Mouse (Mus musculus): ENCODE measurements at regions not wholly inside any gene's neighbourhood (a gene's known extent, or its start where the extent isn't known, plus 50 kb on each side); places are given as distances from the start of the nearest gene placed in this dataset.
"Not testable (repeated sequence)": the region's sequence is repeated elsewhere in the genome, so short reads cannot be mapped to it uniquely, and the experiment has no call there.

DNA sequence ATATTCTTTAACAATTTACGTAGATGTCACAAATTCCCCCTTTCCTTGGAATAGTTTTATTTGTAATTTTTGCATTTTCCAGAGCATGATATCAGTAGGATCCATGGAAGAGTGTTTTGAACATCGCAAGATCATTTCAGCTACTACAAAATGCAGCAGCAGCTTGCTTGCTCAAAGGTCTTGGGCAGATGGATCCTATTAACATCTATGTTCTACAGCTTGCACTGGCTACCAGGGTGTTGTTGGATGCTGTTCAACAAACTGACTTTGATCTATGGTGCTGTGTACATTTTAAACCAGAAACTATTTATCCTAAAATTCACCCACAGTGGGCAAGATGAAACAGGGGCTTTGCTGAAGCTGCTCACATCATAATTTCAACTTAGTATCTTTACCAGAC, 448.5 kb upstream of the Hsf2 start:
- no peak for DNase-seq (ENCODE audit: low spot score)

DNA sequence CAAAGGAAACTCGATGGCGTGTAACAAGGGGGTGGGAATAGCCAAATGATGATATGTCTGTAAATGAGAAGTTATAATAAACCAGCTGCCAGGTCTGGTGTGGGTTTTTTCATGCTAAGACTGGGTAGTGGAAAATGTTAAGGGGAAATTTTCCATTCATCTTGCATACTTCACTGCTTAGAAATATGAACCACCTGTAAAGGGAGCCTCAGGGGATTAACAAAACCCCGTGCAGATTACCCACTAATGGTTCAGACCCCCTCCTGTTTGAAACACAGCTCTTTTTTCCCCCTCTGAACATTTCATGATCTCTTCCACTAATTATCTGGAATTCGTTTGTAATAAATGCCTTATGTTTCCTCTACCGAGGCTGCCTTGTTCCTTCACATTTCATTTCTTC, 446.0 kb upstream of the Hsf2 start:
- no peak for DNase-seq (ENCODE audit: low spot score)

DNA sequence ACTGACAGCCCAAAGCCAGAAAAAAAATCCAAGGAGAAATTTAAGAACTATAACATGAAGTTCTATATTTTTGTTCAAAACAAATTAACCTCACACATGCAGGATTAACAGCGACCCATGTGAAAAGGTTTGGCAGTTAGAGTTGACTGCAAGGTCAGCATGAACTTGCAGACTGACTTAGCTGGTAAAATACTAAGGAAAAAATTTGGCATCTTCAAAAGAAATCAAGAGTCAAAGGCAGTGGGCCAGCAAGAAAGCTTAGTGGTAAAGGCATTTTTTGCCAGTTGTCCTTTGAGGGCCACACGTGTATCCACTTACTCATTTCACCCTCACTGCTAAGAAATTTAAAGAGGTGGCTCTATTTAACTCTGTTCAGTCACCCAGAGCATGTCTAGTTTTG, 440.2 kb upstream of the Hsf2 start:
- DNase-seq (ENCODE audit: low spot score), result no peak

DNA sequence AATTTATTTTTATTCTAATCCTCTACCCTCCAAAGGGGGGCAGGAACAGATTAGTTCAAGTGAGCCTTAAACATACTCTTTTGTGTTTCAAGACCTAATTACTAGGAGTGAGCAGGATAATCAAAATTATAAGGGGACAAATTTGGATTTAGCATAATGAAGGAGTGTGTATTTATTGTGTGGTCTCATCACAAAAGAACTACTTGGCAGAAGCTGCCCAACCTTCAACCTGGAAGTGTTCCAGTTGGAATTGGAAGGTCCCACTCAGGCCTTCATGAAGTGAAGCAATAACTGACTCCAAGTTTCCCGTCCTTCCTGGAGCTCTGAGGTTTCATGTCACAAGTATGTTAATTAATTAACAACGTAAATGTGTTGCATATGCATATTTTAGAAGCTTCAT, 439.3 kb upstream of the Hsf2 start:
- no peak for DNase-seq (ENCODE audit: low spot score)

DNA sequence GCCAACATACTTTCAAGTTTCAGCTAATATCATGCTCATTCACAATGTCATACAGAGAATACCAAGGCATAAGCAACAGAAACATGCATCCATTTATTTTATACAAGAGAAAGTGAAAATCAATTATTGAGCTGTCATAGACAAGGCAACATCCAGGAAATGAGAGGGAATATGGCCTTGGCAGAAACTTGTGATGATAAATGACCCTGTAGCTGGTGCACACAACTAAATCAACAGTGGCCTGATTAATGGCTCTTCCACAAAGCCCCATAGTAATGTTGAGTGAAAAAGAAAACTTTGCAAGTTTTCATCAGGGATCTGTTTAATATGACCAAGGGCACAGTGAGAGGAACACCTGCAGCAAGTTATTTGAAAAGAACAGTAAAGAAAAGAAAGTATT, 438.5 kb upstream of the Hsf2 start:
- DNase-seq (ENCODE audit: low spot score), result no peak

DNA sequence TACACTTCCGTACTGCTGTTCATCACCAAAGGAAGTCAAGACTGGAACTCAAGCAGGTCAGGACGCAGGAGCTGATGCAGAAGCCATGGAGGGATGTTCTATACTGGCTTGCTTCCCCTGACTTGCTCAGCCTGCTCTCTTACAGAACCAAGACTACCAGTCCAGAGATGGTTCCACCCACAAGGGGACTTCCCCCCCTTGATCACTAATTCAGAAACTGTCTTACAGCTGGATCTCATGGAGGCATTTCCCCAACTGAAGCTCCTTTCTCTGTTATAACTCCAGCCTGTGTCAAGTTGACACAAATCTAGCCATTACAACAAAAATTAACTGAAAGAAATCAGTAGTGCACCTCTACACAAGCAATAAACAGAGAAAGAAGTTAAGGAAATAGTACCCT, 432.8 kb upstream of the Hsf2 start:
- not testable (repeated sequence) for DNase-seq (ENCODE audit: low spot score)

DNA sequence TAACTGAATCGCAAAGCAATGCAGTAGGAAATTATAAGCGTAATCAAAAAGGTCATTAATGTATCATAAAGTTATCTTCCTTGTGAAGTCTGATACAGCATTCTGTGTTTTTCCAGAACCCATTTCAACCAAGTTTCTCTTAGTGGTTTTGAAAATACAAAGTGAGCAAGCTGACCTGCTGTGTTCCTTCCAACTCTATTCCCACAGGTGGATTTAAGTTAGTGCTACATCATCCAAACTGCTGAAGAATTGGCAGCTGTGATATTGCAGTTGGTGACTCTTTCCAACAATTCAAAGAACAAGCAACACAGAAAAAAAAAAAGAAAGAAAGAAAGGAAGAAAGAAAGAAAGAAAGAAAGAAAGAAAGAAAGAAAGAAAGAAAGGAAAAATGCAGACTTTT, 396.1 kb upstream of the Hsf2 start:
- no peak for DNase-seq (ENCODE audit: low spot score)

DNA sequence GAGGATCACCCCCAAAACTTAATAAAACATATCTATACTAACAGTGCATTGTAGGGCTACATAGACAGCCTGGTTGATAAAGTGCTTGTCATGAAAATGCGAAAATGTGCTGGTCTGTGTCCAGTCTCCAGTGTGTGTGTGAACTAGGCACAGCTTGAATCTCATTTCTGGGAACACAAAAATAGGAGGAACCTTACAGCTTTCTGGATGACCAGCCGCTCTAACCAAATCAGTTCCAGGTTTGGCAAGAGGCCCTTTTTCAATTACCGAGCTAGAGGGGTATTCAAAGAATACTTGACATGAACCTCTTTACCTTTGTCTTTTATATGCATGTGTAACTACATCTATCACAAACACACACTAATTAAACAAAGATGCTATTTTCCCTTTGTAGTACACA, 390.3 kb upstream of the Hsf2 start:
- no peak for DNase-seq (ENCODE audit: low spot score)

DNA sequence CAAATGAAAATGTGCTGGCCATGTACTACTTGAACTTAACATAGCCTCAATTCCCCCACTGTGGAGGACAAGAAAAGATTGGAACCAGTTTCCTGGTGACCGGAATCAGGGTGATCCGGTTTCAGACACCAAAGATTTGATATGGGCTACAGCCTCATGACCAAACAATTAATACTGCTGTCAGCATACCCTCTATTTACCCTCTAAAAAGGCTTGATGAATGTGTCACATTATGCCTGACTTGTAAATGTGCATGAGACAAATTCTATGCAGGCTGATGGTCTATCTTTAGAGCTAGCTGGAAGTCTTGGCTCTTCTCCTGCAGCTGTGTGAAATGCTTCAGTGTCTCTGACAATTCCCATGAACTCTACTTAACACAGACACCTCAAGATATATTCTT, 372.8 kb upstream of the Hsf2 start:
- no peak for DNase-seq (ENCODE audit: low spot score)

DNA sequence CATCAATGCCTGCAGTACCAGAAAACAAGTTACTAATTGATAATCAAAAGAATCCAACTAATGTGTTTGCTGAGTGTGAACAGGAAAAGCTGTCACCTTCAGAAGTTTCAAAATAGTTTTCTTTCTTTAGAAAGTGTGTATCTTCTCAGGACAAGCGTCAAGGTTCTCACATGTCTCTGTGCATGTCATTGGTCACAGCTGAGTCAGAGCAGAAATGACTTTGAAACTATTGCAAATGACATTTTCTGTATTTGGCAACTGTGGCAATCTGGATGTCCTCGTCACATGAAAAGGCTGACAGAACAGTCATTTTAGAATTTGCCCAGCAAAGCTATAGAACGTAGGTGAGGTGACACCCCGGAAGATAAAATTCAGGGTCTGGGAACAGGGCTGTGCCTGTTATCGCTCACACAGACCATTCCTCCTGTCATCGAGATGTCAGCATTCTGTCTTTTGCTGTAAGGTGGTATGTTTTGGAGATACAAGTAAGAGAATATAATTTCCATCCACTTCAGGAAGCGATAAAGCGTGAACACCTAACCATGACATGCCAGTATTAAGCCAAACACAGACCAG, 371.4 kb upstream of the Hsf2 start:
- DNase-seq (ENCODE audit: low spot score), result no peak

DNA sequence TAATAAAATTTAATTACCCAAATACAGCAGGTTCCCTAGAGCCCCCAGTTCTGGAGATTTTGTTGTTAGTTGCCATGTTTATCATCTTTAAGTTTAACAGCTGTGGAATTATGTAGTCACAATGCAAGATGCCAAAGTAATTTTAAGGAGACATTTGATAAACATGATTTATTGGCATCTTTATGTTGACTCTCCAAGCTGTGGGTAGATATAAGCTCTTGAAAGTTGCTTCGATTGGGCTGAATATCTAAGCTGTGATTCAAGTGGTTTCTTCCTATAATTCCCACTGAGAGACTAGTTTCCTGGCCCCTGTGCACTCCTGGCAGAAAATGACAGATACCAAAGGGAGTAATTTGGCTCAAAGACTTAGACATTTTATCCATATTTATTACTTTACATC, 364.7 kb upstream of the Hsf2 start:
- no peak for DNase-seq (ENCODE audit: low spot score)

DNA sequence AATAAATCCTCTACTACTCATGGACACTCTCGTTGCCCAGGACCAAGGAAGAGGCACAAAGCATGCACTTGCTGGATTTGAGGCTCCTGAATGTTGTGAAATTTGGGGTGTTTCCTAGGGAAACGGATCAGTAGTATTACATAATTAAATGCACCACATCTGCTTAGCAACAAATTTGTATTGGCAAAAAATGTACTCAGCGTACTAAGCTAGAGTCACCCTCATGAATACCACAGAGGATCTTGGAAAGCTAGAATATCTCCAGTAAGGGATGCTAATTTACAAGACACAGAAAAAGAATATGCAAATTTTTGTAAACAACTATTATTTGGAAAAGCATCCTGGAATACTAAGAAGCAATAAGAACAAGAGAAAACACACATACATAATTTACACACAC, 359.0 kb upstream of the Hsf2 start:
- no peak for DNase-seq (ENCODE audit: low spot score)

DNA sequence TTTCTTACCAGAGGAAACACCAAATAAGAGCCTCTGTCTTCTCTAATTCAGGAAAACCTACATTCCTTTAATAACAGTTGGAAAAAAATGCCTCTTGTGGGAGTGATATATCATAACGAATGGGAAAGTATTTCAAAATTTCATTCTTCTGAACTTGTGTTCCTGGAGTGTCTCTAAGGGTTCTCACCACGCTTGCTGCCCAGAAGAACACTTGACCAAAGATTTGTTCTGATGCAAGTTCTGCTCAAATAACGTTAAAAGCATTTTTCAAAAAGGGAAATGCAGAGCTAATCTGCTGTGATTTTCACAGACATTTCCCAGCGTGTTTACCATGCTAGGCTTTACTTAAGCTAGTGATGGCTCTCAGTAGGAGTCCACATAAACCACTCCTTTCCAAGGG, 329.8 kb upstream of the Hsf2 start:
- no peak for DNase-seq (ENCODE audit: low spot score)

DNA sequence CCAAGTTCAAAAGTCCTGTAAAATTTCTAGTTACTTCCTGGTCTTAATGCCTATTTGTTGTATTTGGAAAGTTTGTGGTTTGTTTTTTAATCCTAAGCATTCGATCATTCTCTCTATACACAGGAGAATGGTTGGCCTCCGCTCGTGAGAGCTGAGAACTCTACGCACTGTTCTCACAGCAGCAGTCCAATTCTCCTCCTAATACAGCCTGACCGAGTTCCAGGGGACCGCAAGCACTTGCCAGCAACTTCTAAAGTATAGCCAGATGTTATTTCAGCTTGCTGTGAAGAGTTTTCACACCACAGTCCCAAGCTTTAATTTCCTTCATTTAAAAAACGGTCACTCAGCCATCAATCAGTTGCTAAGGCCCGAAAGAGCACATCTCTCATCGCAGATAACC, 329.3 kb upstream of the Hsf2 start:
- DNase-seq (ENCODE audit: low spot score), result no peak

DNA sequence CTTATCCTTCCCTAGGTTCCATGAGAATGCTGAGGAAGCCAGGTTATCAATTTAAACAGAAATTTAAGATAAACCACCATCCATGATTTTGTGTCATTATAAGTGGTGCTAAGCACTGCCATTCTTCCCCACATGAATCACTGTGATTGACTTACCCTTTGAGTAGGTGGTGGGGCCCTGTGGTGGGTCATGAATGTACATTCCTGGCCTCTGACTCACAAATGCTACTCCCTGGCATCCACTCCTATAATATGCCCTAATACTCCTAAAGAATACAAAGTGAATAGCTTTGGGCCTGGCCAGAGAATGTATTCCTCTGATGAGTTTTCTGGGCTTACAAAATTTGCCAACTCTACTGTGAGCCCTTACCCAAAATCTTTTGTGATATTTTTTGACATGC, 325.6 kb upstream of the Hsf2 start:
- no peak for DNase-seq (ENCODE audit: low spot score)

DNA sequence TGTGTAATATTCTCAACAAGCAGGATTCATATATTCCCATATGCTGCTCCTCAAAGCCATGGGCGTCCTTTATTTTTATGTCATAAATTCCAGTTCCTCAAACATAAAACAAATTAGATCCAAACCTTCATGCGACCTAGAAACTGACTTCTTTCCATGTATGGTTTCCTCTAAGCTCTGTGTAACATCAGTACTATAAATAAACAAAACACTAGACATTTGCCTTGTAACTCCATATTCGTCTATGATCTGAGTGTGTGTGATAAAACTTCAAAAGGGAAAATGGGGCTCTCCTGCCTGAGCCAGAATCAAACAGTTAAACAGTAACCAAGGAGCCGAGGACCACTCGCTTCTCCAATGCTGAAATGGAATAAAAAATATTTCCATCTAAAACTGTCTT, 322.8 kb upstream of the Hsf2 start:
- no peak for DNase-seq (ENCODE audit: low spot score)

DNA sequence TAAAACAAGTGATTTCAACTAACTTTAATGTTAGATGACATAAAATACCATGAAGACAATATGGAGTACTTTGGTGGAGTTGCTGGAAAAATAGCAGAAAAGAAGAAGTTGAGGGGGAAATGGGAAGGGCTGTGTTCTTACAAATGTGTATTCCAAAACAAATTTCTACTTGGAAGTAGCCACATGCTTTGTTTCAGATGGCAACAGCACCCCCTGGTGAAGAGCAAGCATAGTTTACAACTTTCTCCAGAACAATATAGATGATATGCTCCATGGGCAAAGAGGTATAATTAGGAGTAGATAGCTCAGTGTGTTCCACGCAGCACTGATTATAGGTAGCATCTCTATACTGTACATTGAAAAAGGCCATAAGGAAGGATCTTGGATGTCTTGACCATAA, 302.6 kb upstream of the Hsf2 start:
- DNase-seq (ENCODE audit: low spot score), result peak; percentile 43

DNA sequence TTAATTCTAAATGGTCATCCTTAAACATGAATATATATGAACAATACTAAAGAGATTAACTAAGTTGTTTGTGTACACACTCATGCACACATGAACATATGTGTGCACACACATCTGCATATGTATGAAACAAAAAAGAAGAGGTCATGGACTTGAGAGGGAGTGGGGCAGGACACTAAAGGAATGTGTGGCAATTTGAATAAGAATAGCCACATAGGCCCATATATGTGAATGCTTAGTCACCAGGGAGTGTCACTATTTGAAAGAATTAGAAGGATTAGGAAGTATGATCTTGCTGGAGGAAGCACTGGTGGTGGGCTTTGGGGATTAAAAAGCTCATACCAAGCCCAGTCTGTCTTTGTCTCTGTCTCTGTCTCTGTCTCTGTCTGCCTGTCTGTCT, 275.5 kb upstream of the Hsf2 start:
- no peak for DNase-seq (ENCODE audit: low spot score)

DNA sequence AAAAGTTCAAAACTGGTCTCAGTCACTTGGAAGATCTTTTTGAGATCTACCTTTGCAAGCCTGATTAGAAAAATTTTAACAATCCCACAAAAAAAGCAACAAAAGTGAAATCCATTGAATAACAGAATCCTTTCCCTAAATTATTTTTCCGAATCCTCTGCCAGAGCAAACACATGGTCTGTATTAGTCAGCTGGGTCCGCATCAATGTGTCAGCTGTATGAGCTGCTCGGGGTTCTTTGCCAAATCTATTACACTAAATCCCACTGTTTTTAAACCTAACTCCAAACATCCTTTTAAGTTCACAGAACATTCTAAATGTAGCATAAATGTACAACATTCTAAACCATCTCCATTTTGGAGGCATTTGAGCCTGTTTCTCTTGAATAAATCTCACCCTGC, 255.1 kb upstream of the Hsf2 start:
- DNase-seq (ENCODE audit: low spot score), result no peak

DNA sequence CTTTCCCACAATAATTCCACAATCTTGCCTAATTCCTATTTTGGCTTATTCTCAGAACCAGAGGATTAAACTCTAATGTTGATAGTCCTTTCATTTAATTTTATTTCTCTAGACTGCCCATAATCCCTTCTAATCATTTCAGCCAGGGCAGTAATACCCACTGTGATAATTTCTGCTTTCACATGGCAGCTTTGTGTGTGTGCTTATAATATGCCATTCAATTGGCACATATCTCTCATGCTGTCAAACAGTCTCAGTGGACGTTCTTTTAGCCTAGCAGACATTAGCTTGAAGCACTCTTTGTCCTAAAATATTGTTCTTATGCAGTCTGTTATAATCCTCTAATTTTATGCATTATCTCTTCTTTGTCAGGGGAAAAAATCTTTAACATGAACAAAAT, 205.0 kb upstream of the Hsf2 start:
- DNase-seq (ENCODE audit: low spot score), result no peak

DNA sequence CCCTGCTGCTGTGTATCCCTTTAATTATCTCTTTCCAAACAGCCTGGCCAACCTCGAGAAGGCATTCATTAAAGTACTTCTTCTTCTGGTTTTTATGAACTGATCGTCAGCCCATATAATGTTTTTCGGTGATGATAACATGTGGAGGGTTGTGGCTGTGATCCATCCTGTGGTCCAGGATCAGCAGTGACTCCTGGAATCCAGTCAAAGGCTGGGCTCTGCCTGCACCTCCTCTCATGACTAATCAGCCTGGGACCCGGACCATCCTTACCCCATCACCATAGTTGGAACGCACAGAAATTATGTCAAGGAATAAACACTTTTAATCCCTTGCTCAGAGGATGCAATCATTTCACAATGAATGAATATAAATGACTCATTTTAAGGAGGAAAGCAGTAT, 203.3 kb upstream of the Hsf2 start:
- DNase-seq (ENCODE audit: low spot score), result no peak

DNA sequence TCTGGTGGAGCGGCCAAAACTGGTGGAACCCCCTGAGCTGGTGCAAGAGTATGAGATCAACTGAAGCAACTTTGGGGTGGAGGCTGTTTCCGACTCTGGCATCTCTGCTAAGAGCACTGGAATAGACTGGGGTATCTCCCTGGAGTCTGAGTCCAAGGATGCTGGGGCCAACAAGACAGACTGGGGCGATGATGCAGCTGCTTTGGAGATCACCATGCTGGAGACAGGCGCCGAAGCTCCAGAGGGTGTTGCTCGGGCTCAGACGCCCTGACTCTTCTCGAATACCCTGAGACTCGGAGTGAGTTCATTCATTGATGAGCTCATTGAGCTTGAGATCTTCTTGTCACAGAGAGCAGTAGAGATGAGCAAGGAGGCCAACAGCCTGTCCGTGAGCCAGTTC, 194.6 kb upstream of the Hsf2 start:
- no peak for DNase-seq (ENCODE audit: low spot score)

DNA sequence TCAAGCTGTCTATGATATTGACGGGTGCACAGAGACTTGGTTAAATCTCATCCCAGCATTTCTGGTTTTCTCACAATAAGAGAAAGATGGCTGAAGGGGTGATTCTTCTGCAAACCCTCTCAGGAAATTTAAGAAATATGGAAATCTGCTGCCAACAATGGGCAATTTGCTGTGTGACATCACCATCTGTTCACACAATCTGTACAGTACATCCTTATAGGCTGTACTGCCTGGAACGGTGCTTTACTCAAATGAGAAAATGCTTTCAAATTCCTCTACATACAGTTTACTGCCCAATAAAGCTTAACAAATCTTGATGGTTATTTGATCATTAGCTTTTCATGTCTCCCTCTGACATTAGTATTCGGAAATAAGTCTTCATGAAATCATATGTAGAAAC, 172.4 kb upstream of the Hsf2 start:
- no peak for DNase-seq (ENCODE audit: low spot score)

DNA sequence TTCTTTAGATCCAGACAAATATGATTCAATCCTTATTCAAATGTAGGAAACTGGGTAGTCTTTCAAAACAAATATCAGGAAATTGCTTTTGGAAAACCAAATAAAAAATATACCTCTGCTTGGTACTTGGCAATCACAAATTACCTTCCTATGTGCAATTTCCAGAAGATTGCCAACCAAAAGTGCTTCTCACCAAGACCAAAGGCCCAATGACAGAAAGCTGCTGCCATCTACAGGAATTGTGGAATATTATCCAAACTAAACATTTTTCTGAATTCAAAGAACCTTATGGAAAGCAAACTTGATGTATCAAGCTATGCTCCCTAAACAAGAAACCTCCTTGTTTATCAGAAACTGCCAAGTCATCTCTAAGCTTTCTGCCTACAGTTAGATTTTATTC, 169.1 kb upstream of the Hsf2 start:
- DNase-seq (ENCODE audit: low spot score), result peak; percentile 60

DNA sequence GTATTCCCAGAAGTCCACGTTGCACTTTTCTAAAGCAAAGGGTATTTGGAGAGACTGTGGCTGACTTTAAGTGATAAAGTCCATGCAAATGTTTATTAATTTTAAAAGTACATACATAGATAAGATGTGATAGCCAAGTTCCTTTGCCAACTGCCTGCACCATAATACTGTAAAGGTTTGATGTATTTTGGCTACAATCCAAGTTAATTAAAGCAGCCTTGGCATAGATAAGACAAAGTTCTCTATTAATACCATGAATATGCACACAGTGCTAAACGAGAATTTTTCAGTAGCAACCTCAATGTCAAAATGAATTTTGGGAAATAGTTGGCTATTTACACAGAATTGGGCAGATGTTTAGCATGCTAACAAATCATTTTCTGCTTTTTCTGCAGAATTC, 167.0 kb upstream of the Hsf2 start:
- no peak for DNase-seq (ENCODE audit: low spot score)

Data from retina, embryonic 14.5 days (tissue).